Mouse (Mus musculus) heart, embryonic 11.5 days (tissue): ENCODE results near the gene Ndufb8. TPM values are rescaled to one million over a fixed set of nuclear protein-coding genes. Genes with fewer than 3 reads are reported as not detected.

Experiments
- ATAC-seq: fragments of 200-750 bp; cut with Nextera tagmentation; replicated peaks from 2 replicates; pipeline ENCODE4 v1.8.0; 2017; ENCODE audit warnings: moderate library complexity; ENCODE audit not compliant: insufficient number of reproducible peaks, low FRiP score, low TSS enrichment
- H3K27ac ChIP-seq: fragments of 300-500 bp; sonication (generic); 2 replicates; pipeline ENCODE4 v1.5.1; 2014; ENCODE audit warnings: mild to moderate bottlenecking, low read depth, low read length
- H3K27me3 ChIP-seq: fragments of 300-500 bp; sonication (generic); 2 replicates; pipeline ENCODE4 v1.6.1; 2014; ENCODE audit warnings: mild to moderate bottlenecking, low read length, mixed read lengths; ENCODE audit not compliant: control insufficient read depth, insufficient read depth
- H3K36me3 ChIP-seq: fragments of 300-500 bp; sonication (generic); 2 replicates; pipeline ENCODE4 v1.6.1; 2014; ENCODE audit warnings: mild to moderate bottlenecking, low read length, moderate library complexity, mixed read lengths; ENCODE audit not compliant: control insufficient read depth, insufficient read depth
- H3K4me1 ChIP-seq: fragments of 300-500 bp; sonication (generic); 2 replicates; pipeline ENCODE4 v1.6.1; 2014; ENCODE audit warnings: low read length; ENCODE audit not compliant: control insufficient read depth, insufficient read depth
- H3K4me2 ChIP-seq: fragments of 300-500 bp; sonication (generic); 2 replicates; pipeline ENCODE4 v1.6.1; 2014; ENCODE audit warnings: mild to moderate bottlenecking, moderate library complexity
- H3K4me3 ChIP-seq: fragments of 300-500 bp; sonication (generic); 2 replicates; pipeline ENCODE4 v1.5.1; 2014; ENCODE audit warnings: low read depth, low read length
- H3K9ac ChIP-seq: fragments of 300-500 bp; sonication (generic); 2 replicates; pipeline ENCODE4 v1.6.1; 2014; ENCODE audit warnings: mild to moderate bottlenecking, low read depth, low read length, moderate library complexity
- H3K9me3 ChIP-seq: fragments of 300-500 bp; sonication (generic); replicated peaks from 2 replicates; pipeline ENCODE4 v1.6.1; 2016; ENCODE audit warnings: low read length; ENCODE audit not compliant: control insufficient read depth
- WGBS: fragments of 180-500 bp; shearing (Covaris S2); extraction: QIAGEN DNeasy Blood & Tissue Kit; methylation state at CpG from one replicate; pipeline ENCODE4 v1.1.7; 2014; ENCODE audit not compliant: insufficient replicate concordance; 5-methylcytosine and 5-hydroxymethylcytosine counted together
- polyA plus RNA-seq: library from polyadenylated mRNA; unstranded; fragments of >200 nt; fragmentation: Nextera tagmentation; extraction: Ambion mirVana; gene quantifications from 2 replicates; pipeline ENCODE4 v1.2.1, GENCODE M21; 2014

Gene Ndufb8
- polyA plus RNA-seq, 1 experiment from 2014 or later = 826 TPM

GRCm38 (mm10) chr19:44545321-44546041 is 9.8 kb downstream of the Ndufb8 start, which contains the start of gene Sec31b:
Gene Sec31b (minus strand): TSS chr19:44545864.
- 0 out of 2 replicates have a peak, but pooled peaks have one; percentile 42 for ATAC-seq
- H3K27ac ChIP-seq = no peak within 1 kb of the TSS

GRCm38 (mm10) chr19:44544775-44545174 is 10.5 kb downstream of the Ndufb8 start:
- H3K9me3 ChIP-seq = peaks cover 5% of the 10 kb centered on the region; the same call in 1 of the 2 replicates
- peak overlapping the region; percentile 86 for H3K4me2 ChIP-seq
- peaks cover 15% of the 10 kb centered on the region for H3K36me3 ChIP-seq
- H3K27ac ChIP-seq = no peak overlapping the region
- ATAC-seq = no peak
- WGBS = 3% methylated on average over 13 of the region's 13 CpGs
- H3K27me3 ChIP-seq = 0 out of 2 replicates have a peak, but pooled peaks cover 3% of the 10 kb centered on the region
- peak overlapping the region; percentile 67 for H3K4me3 ChIP-seq
- peak overlapping the region; percentile 64 for H3K9ac ChIP-seq
- no peaks in the 10 kb centered on the region; the same call in 1 of the 2 replicates for H3K4me1 ChIP-seq

More at GRCm38 (mm10) chr19:44545321-44546041, 9.8 kb downstream of the Ndufb8 start, which contains the start of gene Sec31b:
- peaks cover 5% of the 10 kb centered on the region; the same call in 1 of the 2 replicates for H3K9me3 ChIP-seq
- H3K4me1 ChIP-seq = no peaks in the 10 kb centered on the region; the same call in 1 of the 2 replicates
- H3K4me3 ChIP-seq = peak within 1 kb of the TSS; percentile 67
- peak within 1 kb of the TSS; percentile 86 for H3K4me2 ChIP-seq
- 0 out of 2 replicates have a peak, but pooled peaks cover 3% of the 10 kb centered on the region for H3K27me3 ChIP-seq
- peak within 1 kb of the TSS; percentile 64 for H3K9ac ChIP-seq
- peaks cover 22% of the 10 kb centered on the region for H3K36me3 ChIP-seq
- under 1% methylated on average over 47 of the region's 47 CpGs for WGBS

GRCm38 (mm10) chr19:44544372-44544771 is 10.9 kb downstream of the Ndufb8 start:
- 0 out of 2 replicates have a peak, but pooled peaks cover 3% of the 10 kb centered on the region for H3K27me3 ChIP-seq
- peaks cover 11% of the 10 kb centered on the region for H3K36me3 ChIP-seq
- H3K4me1 ChIP-seq = no peaks in the 10 kb centered on the region; the same call in 1 of the 2 replicates
- H3K9me3 ChIP-seq = peaks cover 5% of the 10 kb centered on the region; the same call in 1 of the 2 replicates
- H3K4me3 ChIP-seq = no peak overlapping the region
- H3K9ac ChIP-seq = no peak overlapping the region
- no peak overlapping the region for H3K27ac ChIP-seq
- no peak for ATAC-seq
- 55% methylated on average over 10 of the region's 10 CpGs for WGBS
- H3K4me2 ChIP-seq = peak overlapping the region; percentile 86

- Histone ChIP-seq H3K27ac (no peak overlapping the region), H3K27me3 (0 out of 2 replicates have a peak, but pooled peaks cover 3% of the 10 kb centered on the region), H3K9ac (no peak overlapping the region), H3K4me3 (no peak overlapping the region), H3K9me3 (peaks cover 5% of the 10 kb centered on the region; the same call in 1 of the 2 replicates), H3K36me3 (no peaks in the 10 kb centered on the region), H3K4me2 (no peak overlapping the region), H3K4me1 (no peaks in the 10 kb centered on the region; the same call in 1 of the 2 replicates)
- no peak for ATAC-seq
- WGBS = 78% methylated on average over 8 of the region's 8 CpGs
Observed at GRCm38 (mm10) chr19:44542694-44543178, 12.5 kb downstream of the Ndufb8 start.

GRCm38 (mm10) chr19:44537416-44537815 is 17.8 kb downstream of the Ndufb8 start:
- Histone ChIP-seq H3K9me3 (peaks cover 5% of the 10 kb centered on the region; the same call in 1 of the 2 replicates), H3K4me1 (no peaks in the 10 kb centered on the region), H3K27me3 (no peaks in the 10 kb centered on the region), H3K27ac (no peak overlapping the region), H3K4me3 (no peak overlapping the region), H3K9ac (no peak overlapping the region), H3K36me3 (no peaks in the 10 kb centered on the region), H3K4me2 (no peak overlapping the region)
- ATAC-seq = no peak
- WGBS = 77% methylated on average over 8 of the region's 8 CpGs

GRCm38 (mm10) chr19:44535376-44535775 is 19.9 kb downstream of the Ndufb8 start:
- Histone ChIP-seq H3K36me3 (no peaks in the 10 kb centered on the region), H3K27ac (no peak overlapping the region), H3K4me2 (no peak overlapping the region), H3K27me3 (peaks cover 9% of the 10 kb centered on the region), H3K9ac (no peak overlapping the region), H3K4me1 (no peaks in the 10 kb centered on the region), H3K4me3 (no peak overlapping the region), H3K9me3 (no peaks in the 10 kb centered on the region)
- ATAC-seq = no peak
- 34% methylated on average over 3 of the region's 3 CpGs for WGBS

- Histone ChIP-seq H3K4me2 (no peak overlapping the region), H3K27me3 (peaks cover 9% of the 10 kb centered on the region), H3K36me3 (no peaks in the 10 kb centered on the region), H3K9me3 (no peaks in the 10 kb centered on the region), H3K27ac (no peak overlapping the region), H3K4me3 (no peak overlapping the region), H3K9ac (no peak overlapping the region), H3K4me1 (no peaks in the 10 kb centered on the region)
- WGBS = 74% methylated on average over 6 of the region's 6 CpGs
- ATAC-seq = no peak
Observed at GRCm38 (mm10) chr19:44530018-44530417, 25.2 kb downstream of the Ndufb8 start.

GRCm38 (mm10) chr19:44525551-44526205 is 29.6 kb downstream of the Ndufb8 start:
- no peaks in the 10 kb centered on the region; the same call in 1 of the 2 replicates for H3K27me3 ChIP-seq
- no peak overlapping the region for H3K4me3 ChIP-seq
- no peaks in the 10 kb centered on the region for H3K9me3 ChIP-seq
- WGBS = 75% methylated on average over 9 of the region's 9 CpGs
- H3K9ac ChIP-seq = no peak overlapping the region
- H3K4me1 ChIP-seq = no peaks in the 10 kb centered on the region
- no peak for ATAC-seq
- no peak overlapping the region for H3K4me2 ChIP-seq
- H3K36me3 ChIP-seq = no peaks in the 10 kb centered on the region
- no peak overlapping the region for H3K27ac ChIP-seq
